In the genomic region with DNA sequence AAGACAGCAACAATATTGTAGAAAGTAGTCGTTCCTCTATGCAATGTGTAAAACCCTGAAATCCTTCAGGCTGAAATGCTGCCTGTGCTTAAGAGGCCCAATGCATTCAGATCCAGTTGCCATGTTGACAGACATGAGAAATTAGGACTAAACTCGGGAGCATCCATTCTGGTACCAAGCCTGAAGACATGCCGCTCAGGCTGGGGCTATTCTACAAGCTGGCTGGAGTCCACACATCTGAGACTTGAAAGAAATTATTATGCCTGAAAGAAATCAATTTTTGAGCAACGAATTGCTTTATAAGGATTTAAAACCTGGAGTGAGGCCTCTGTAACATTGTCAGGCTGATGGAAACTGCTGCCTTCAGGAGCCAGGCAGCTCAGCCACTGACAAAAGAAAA, we compare ENCODE assay signal across 28 mouse cellular contexts.
DNase-seq lines count a peak whose midpoint lies in the region; ATAC-seq and TF ChIP-seq lines count a peak whose summit lies in the region.
"Had no signal": no experiment of that assay in that cellular context is flagged by ENCODE, and none has a peak within 500 bp of the region (broad histone marks: within the 10 kb centered on the region; RNA-seq: fewer than 3 reads in every experiment).

No protein-coding gene starts in this region.

- no peaks in the 10 kb centered on the region for H3K27me3 ChIP-seq in hindbrain, embryonic 15.5 days
- no peaks in the 10 kb centered on the region for H3K27me3 ChIP-seq in hindbrain, embryonic 14.5 days (ENCODE audit: control insufficient read depth, insufficient read depth, low read length)
- no peaks in the 10 kb centered on the region for H3K27me3 ChIP-seq in lung, embryonic 14.5 days (ENCODE audit: insufficient read depth, low read length)
- no peaks in the 10 kb centered on the region for H3K27me3 ChIP-seq in midbrain, embryonic 15.5 days (replicated peaks)
- no peaks in the 10 kb centered on the region for H3K27me3 ChIP-seq in midbrain, embryonic 10.5 days (ENCODE audit: low read depth, poor library complexity, severe bottlenecking)
- H3K27me3 ChIP-seq: heart, embryonic 12.5 days; kidney, embryonic 15.5 days; limb, embryonic 15.5 days; liver, embryonic 13.5 days; midbrain, embryonic 12.5 days; neural tube, embryonic 13.5 days; Patski had no signal

- H3K36me3 ChIP-seq in hindbrain, embryonic 15.5 days = peaks cover 4% of the 10 kb centered on the region
- H3K36me3 ChIP-seq in hindbrain, embryonic 14.5 days (replicated peaks; ENCODE audit: control insufficient read depth, insufficient read depth) = peaks cover 8% of the 10 kb centered on the region; the same call in 1 of the 2 replicates
- no peaks in the 10 kb centered on the region for H3K36me3 ChIP-seq in lung, embryonic 14.5 days (ENCODE audit: insufficient read depth)
- H3K36me3 ChIP-seq in midbrain, embryonic 15.5 days (replicated peaks) = no peaks in the 10 kb centered on the region; the same call in 1 of the 2 replicates
- no peaks in the 10 kb centered on the region for H3K36me3 ChIP-seq in midbrain, embryonic 10.5 days
- H3K36me3 ChIP-seq: embryonic facial prominence, embryonic 13.5 days; forebrain, embryonic 10.5 days; heart, embryonic 12.5 days; kidney, embryonic 15.5 days; limb, embryonic 10.5 days; limb, embryonic 15.5 days; liver, embryonic 13.5 days; midbrain, embryonic 12.5 days had no signal

- H3K4me3 ChIP-seq in hindbrain, embryonic 15.5 days = no peak overlapping the region
- no peak overlapping the region for H3K4me3 ChIP-seq in hindbrain, embryonic 14.5 days (replicated peaks; ENCODE audit: low read length)
- no peak overlapping the region for H3K4me3 ChIP-seq in lung, embryonic 14.5 days (ENCODE audit: low read depth, low read length)
- H3K4me3 ChIP-seq in midbrain, embryonic 15.5 days = no peak overlapping the region
- H3K4me3 ChIP-seq in midbrain, embryonic 10.5 days = no peak overlapping the region
- H3K4me3 ChIP-seq: embryonic facial prominence, embryonic 13.5 days; forebrain, embryonic 10.5 days; heart, adult 2 months; heart, embryonic 12.5 days; kidney, embryonic 15.5 days; limb, embryonic 10.5 days; limb, embryonic 15.5 days; liver, embryonic 13.5 days; midbrain, embryonic 12.5 days; myocyte; neural tube, embryonic 13.5 days had no signal

- 0 out of 2 replicates have a peak overlapping the region, but pooled peaks have one; percentile 26 for H3K27ac ChIP-seq in hindbrain, embryonic 15.5 days (replicated peaks)
- no peak overlapping the region for H3K27ac ChIP-seq in hindbrain, embryonic 14.5 days
- 0 out of 2 replicates have a peak overlapping the region, but pooled peaks have one; percentile 47 for H3K27ac ChIP-seq in lung, embryonic 14.5 days (ENCODE audit: low read depth)
- peak overlapping the region; percentile 35 for H3K27ac ChIP-seq in midbrain, embryonic 15.5 days
- no peak overlapping the region for H3K27ac ChIP-seq in midbrain, embryonic 10.5 days (replicated peaks)
- H3K27ac ChIP-seq: embryonic facial prominence, embryonic 13.5 days; forebrain, embryonic 10.5 days; heart, adult 2 months; kidney, embryonic 15.5 days; limb, embryonic 10.5 days; limb, embryonic 15.5 days; liver, embryonic 13.5 days; midbrain, embryonic 12.5 days; neural tube, embryonic 13.5 days had no signal

- WGBS in hindbrain, embryonic 15.5 days = 48% methylated on average over 4 of the region's 4 CpGs
- WGBS in hindbrain, embryonic 14.5 days = 61% methylated on average over 4 of the region's 4 CpGs
- 58% methylated on average over 4 of the region's 4 CpGs for WGBS in lung, embryonic 14.5 days
- WGBS in midbrain, embryonic 15.5 days = 36% methylated on average over 4 of the region's 4 CpGs
- WGBS in midbrain, embryonic 10.5 days = 69% methylated on average over 4 of the region's 4 CpGs

- H3K9ac ChIP-seq in hindbrain, embryonic 15.5 days = no peak overlapping the region
- no peak overlapping the region for H3K9ac ChIP-seq in hindbrain, embryonic 14.5 days
- no peak overlapping the region for H3K9ac ChIP-seq in lung, embryonic 14.5 days
- no peak overlapping the region for H3K9ac ChIP-seq in midbrain, embryonic 15.5 days
- H3K9ac ChIP-seq: embryonic facial prominence, embryonic 13.5 days; forebrain, postnatal 0 days; heart, embryonic 12.5 days; kidney, embryonic 15.5 days; limb, embryonic 15.5 days; liver, embryonic 13.5 days; midbrain, embryonic 12.5 days; neural tube, embryonic 13.5 days had no signal

- 0 out of 2 replicates have a peak, but pooled peaks have one; percentile 27 for ATAC-seq in hindbrain, embryonic 15.5 days (ENCODE audit: low FRiP score, low read depth)
- ATAC-seq in hindbrain, embryonic 14.5 days (ENCODE audit: low FRiP score) = no peak
- ATAC-seq in lung, embryonic 14.5 days (ENCODE audit: insufficient read depth) = no peak
- peak; percentile 51; the same call in 1 of the 2 replicates for ATAC-seq in midbrain, embryonic 15.5 days (replicated peaks)
- ATAC-seq: forebrain, postnatal 0 days; Patski had no signal

- H3K4me1 ChIP-seq in hindbrain, embryonic 15.5 days (replicated peaks) = no peaks in the 10 kb centered on the region
- no peaks in the 10 kb centered on the region for H3K4me1 ChIP-seq in hindbrain, embryonic 14.5 days (replicated peaks; ENCODE audit: control insufficient read depth, insufficient read depth, low read length)
- no peaks in the 10 kb centered on the region for H3K4me1 ChIP-seq in lung, embryonic 14.5 days (ENCODE audit: insufficient read depth)
- no peaks in the 10 kb centered on the region; the same call in 1 of the 2 replicates for H3K4me1 ChIP-seq in midbrain, embryonic 15.5 days
- H3K4me1 ChIP-seq in midbrain, embryonic 10.5 days = 0 out of 2 replicates have a peak, but pooled peaks cover 5% of the 10 kb centered on the region
- H3K4me1 ChIP-seq: forebrain, embryonic 10.5 days; heart, embryonic 12.5 days; kidney, embryonic 15.5 days; limb, embryonic 10.5 days; limb, embryonic 15.5 days; liver, embryonic 13.5 days; midbrain, embryonic 12.5 days; neural tube, embryonic 13.5 days had no signal

- no peak for DNase-seq in hindbrain, embryonic 14.5 days (ENCODE audit: low spot score)
- no peak for DNase-seq in lung, embryonic 14.5 days
- DNase-seq in lung, postnatal 36 days = no peak
- no peak for DNase-seq in midbrain, embryonic 10.5 days (ENCODE audit: low spot score)
- DNase-seq in adrenal gland, postnatal 14 days = no peak
- DNase-seq: adrenal gland, postnatal 10 days; cerebellum, adult 11-12 months; cerebellum, postnatal 10 days; forebrain, postnatal 0 days; heart, adult 2 months; heart, postnatal 4 days; kidney, adult 18-20 months; kidney, postnatal 25 days; liver, embryonic 13.5 days; thymus, adult 2 months; thymus, postnatal 36 days had no signal

- no peaks in the 10 kb centered on the region for H3K9me3 ChIP-seq in hindbrain, embryonic 15.5 days
- H3K9me3 ChIP-seq in hindbrain, embryonic 14.5 days (ENCODE audit: control insufficient read depth, low read length) = no peaks in the 10 kb centered on the region
- no peaks in the 10 kb centered on the region for H3K9me3 ChIP-seq in lung, embryonic 14.5 days (ENCODE audit: low read depth, low read length)
- no peaks in the 10 kb centered on the region for H3K9me3 ChIP-seq in midbrain, embryonic 15.5 days
- no peaks in the 10 kb centered on the region for H3K9me3 ChIP-seq in midbrain, embryonic 10.5 days (replicated peaks)
- H3K9me3 ChIP-seq: embryonic facial prominence, embryonic 13.5 days; forebrain, embryonic 10.5 days; heart, embryonic 12.5 days; kidney, embryonic 15.5 days; limb, embryonic 10.5 days; limb, embryonic 15.5 days; liver, embryonic 13.5 days; midbrain, embryonic 12.5 days; neural tube, embryonic 13.5 days had no signal

- H3K4me2 ChIP-seq in hindbrain, embryonic 15.5 days = no peak overlapping the region
- H3K4me2 ChIP-seq in hindbrain, embryonic 14.5 days (replicated peaks) = no peak overlapping the region
- H3K4me2 ChIP-seq in lung, embryonic 14.5 days = no peak overlapping the region
- H3K4me2 ChIP-seq in midbrain, embryonic 15.5 days = no peak overlapping the region
- H3K4me2 ChIP-seq: embryonic facial prominence, embryonic 13.5 days; heart, embryonic 12.5 days; kidney, embryonic 15.5 days; limb, embryonic 15.5 days; liver, embryonic 13.5 days; midbrain, embryonic 12.5 days; neural tube, embryonic 13.5 days had no signal

- TF ChIP-seq CTCF in lung, embryonic 14.5 days (IDR thresholded peaks at IDR 0.05; ENCODE audit: low read depth) = no peak

Comparison
In these comparisons a context has a peak if more than half of its experiments do, and no peak if none do; other contexts are left out.
1. ATAC-seq: peak in hindbrain, embryonic 15.5 days (single experiment) and midbrain, embryonic 15.5 days (single experiment); none in hindbrain, embryonic 14.5 days (single experiment) and lung, embryonic 14.5 days (single experiment).
2. H3K27ac ChIP-seq: peak in hindbrain, embryonic 15.5 days (single experiment), lung, embryonic 14.5 days (single experiment) and midbrain, embryonic 15.5 days (single experiment); none in hindbrain, embryonic 14.5 days (single experiment) and midbrain, embryonic 10.5 days (single experiment).